Mouse (Mus musculus): ENCODE measurements around the gene Snx29. TPM values are rescaled to one million over a fixed set of nuclear protein-coding genes. Genes with fewer than 3 reads are reported as not detected.

The Snx29 gene
- total and polyA plus RNA-seq, 2 experiments: 2.0 to 10.3 TPM

DNA sequence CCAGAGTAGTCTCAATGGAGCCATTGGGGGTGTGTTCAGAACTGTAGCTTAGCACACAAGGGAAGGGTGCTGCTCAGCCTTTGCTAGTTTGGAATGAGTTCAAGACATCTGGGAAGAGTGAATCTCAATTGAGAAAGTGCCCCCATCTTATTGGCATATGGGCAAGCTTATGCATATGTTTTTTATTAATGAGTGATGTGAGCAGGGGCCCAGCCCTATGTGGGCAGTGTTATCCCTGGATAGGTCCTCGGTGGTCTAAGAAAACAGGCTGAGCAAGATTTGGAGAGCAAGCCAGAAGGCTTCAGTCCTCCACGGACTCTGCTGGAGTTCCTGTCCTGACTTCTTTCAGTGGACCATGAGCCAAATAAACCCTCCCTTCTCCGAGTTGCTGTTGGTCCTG lies 56.6 kb downstream of the Snx29 start:
- Histone ChIP-seq H3K79me2 (ENCODE audit: control insufficient read depth, insufficient read depth, low read length) (no peaks in the 10 kb centered on the region), H3K4me1 (ENCODE audit: control insufficient read depth, insufficient read depth, low read length) (no peaks in the 10 kb centered on the region), H3K27ac (replicated peaks; ENCODE audit: insufficient read depth, low read depth, low read length) (no peak overlapping the region), H3K36me3 (ENCODE audit: control insufficient read depth, insufficient read depth, low read length) (no peaks in the 10 kb centered on the region; the same call in 1 of the 2 replicates), H3K27me3 (ENCODE audit: control insufficient read depth, insufficient read depth, low read length) (no peaks in the 10 kb centered on the region), H3K9ac (ENCODE audit: low read depth, low read length) (no peak overlapping the region), H3K4me3 (ENCODE audit: insufficient read depth, low read depth, low read length) (no peak overlapping the region)
- WGBS: 92% methylated on average over 3 of the region's 3 CpGs
- DNase-seq (ENCODE audit: extremely low read depth, low read depth, low spot score): no peak
- TF ChIP-seq CTCF (IDR thresholded peaks at IDR 0.05; ENCODE audit: low read depth, low read length) (no peak), POLR2A (IDR thresholded peaks at IDR 0.05; ENCODE audit: extremely low read depth, insufficient read depth, low read length) (no peak)

DNA sequence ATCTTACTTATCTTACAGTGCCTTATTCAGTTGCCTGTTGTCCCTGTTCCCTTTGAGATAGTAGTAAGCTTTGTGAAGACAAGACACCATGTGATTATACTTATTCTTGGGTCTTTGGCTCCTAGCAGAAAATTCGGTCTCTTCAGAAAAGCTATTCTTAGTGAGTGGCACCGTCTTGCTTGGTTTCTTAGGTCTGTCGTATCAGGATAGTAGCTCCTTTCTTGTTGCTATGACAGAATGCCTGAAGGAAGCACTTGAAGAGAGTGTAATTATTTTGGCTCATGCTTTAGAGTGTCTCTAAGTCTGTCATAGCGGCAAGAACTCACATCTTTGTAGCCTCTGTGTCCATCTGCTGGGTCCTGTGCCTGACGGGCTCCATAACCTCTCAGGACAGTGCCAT lies 57.3 kb downstream of the Snx29 start:
- Histone ChIP-seq H3K79me2 (ENCODE audit: control insufficient read depth, insufficient read depth, low read length) (no peaks in the 10 kb centered on the region), H3K27me3 (ENCODE audit: control insufficient read depth, insufficient read depth, low read length) (no peaks in the 10 kb centered on the region), H3K9ac (ENCODE audit: low read depth, low read length) (no peak overlapping the region), H3K4me3 (ENCODE audit: insufficient read depth, low read depth, low read length) (no peak overlapping the region), H3K27ac (replicated peaks; ENCODE audit: insufficient read depth, low read depth, low read length) (no peak overlapping the region), H3K4me1 (ENCODE audit: control insufficient read depth, insufficient read depth, low read length) (no peaks in the 10 kb centered on the region), H3K36me3 (ENCODE audit: control insufficient read depth, insufficient read depth, low read length) (no peaks in the 10 kb centered on the region; the same call in 1 of the 2 replicates)
- TF ChIP-seq POLR2A (IDR thresholded peaks at IDR 0.05; ENCODE audit: extremely low read depth, insufficient read depth, low read length) (no peak), CTCF (IDR thresholded peaks at IDR 0.05; ENCODE audit: low read depth, low read length) (no peak)
- WGBS: 98% methylated on average over 5 of the region's 5 CpGs
- DNase-seq (ENCODE audit: extremely low read depth, low read depth, low spot score): no peak

DNA sequence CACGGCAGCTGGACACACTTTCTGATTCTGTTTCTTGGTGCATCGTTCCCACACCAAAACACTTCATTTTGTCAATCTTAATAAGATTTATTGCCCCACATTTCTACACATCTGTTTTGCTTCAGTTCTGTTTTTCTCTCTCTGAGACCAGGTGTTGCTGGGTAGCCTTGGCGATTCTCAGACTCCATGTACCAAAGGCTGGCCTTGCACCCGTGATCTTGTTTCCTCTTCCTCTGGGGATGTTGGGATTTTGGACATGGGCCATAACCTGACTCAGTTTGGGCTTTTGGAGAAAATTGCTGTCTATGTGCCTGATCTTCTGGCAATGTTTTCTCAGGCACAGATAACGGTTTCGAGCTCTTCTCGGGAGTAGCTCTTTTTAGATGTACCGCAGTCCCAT lies 58.2 kb downstream of the Snx29 start:
- no peaks in the 10 kb centered on the region for H3K79me2 ChIP-seq (ENCODE audit: control insufficient read depth, insufficient read depth, low read length)
- DNase-seq (ENCODE audit: extremely low read depth, low read depth, low spot score): no peak
- no peak overlapping the region for H3K9ac ChIP-seq (ENCODE audit: low read depth, low read length)
- no peaks in the 10 kb centered on the region for H3K27me3 ChIP-seq (ENCODE audit: control insufficient read depth, insufficient read depth, low read length)
- TF ChIP-seq CTCF (IDR thresholded peaks at IDR 0.05; ENCODE audit: low read depth, low read length): no peak
- TF ChIP-seq POLR2A (IDR thresholded peaks at IDR 0.05; ENCODE audit: extremely low read depth, insufficient read depth, low read length): no peak
- H3K4me3 ChIP-seq (ENCODE audit: insufficient read depth, low read depth, low read length): no peak overlapping the region
- WGBS: 89% methylated on average over 8 of the region's 8 CpGs
- H3K4me1 ChIP-seq (ENCODE audit: control insufficient read depth, insufficient read depth, low read length): no peaks in the 10 kb centered on the region
- no peaks in the 10 kb centered on the region; the same call in 1 of the 2 replicates for H3K36me3 ChIP-seq (ENCODE audit: control insufficient read depth, insufficient read depth, low read length)
- H3K27ac ChIP-seq (replicated peaks; ENCODE audit: insufficient read depth, low read depth, low read length): no peak overlapping the region

DNA sequence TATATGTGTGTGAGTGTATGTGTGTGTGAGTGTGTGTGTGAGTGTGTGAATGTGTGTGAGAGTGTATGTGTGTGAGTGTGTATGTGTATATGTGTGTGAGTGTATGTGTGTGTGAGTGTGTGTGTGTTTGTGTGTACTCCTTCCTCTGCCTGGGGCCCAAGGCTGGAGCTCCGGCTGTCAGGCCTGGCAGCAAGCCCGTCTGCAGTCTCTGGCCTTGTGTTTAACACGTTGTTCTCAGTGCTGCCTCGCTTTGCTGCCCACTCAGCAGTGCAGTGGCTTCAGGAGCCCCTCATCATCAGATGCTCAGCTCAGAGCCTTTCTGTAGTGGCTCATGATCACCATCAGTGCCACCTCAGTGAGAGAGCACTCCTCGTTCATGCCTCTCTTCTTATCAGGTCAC lies 61.7 kb downstream of the Snx29 start:
- H3K36me3 ChIP-seq (ENCODE audit: control insufficient read depth, insufficient read depth, low read length): no peaks in the 10 kb centered on the region

DNA sequence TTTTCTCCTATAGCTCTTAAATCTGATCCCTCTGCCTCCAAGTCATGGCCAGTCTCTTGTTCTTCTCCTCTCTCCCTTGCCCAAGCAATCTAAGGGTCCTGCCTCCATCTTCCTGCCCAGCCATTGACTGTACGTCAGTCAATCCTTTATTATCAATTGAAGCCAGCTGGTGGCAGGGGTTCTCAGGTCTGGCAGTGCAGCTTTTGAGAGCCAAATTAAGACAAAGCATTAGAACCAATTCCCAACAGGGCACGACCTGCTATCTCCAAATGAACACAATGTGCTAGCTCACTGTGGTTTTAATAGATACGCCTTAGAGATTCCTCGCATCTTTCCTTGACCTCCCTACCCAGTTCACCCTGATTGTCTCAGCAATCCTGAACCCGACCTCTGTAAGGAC lies 62.4 kb downstream of the Snx29 start:
- DNase-seq (ENCODE audit: extremely low read depth, low read depth, low spot score): no peak
- H3K27ac ChIP-seq (replicated peaks; ENCODE audit: insufficient read depth, low read depth, low read length): no peak overlapping the region

More for the DNA sequence above, 61.7 kb downstream of the Snx29 start:
- Histone ChIP-seq H3K4me3 (ENCODE audit: insufficient read depth, low read depth, low read length) (no peak overlapping the region), H3K79me2 (ENCODE audit: control insufficient read depth, insufficient read depth, low read length) (peaks cover 4% of the 10 kb centered on the region; the same call in 1 of the 2 replicates), H3K4me1 (ENCODE audit: control insufficient read depth, insufficient read depth, low read length) (peaks cover 12% of the 10 kb centered on the region), H3K27me3 (ENCODE audit: control insufficient read depth, insufficient read depth, low read length) (no peaks in the 10 kb centered on the region), H3K27ac (replicated peaks; ENCODE audit: insufficient read depth, low read depth, low read length) (no peak overlapping the region), H3K9ac (ENCODE audit: low read depth, low read length) (no peak overlapping the region)
- no peak for DNase-seq (ENCODE audit: extremely low read depth, low read depth, low spot score)
- 74% methylated on average over 5 of the region's 5 CpGs for WGBS
- TF ChIP-seq POLR2A (IDR thresholded peaks at IDR 0.05; ENCODE audit: extremely low read depth, insufficient read depth, low read length): no peak
- no peak for TF ChIP-seq CTCF (IDR thresholded peaks at IDR 0.05; ENCODE audit: low read depth, low read length)

DNA sequence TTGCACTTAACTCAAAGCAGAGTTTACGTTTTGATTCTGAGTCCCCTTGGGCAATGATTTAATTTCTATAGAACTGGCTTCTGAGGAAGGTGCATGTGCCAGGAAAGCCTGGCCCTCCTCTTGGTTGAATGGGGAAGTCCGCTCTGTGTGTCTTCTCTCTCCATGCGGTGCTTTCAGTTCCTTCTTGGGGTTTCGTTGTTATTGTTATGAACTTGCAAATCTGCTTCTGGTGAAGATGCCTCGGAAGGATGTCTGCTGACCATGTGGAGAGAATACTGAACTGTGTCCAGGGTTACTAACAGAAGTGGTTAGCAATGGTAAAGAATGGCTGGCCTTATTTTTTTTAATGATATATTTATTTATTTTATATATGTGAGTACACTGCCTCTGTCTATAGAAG lies 63.1 kb downstream of the Snx29 start:
- Histone ChIP-seq H3K9ac (ENCODE audit: low read depth, low read length) (no peak overlapping the region), H3K27ac (replicated peaks; ENCODE audit: insufficient read depth, low read depth, low read length) (no peak overlapping the region), H3K36me3 (ENCODE audit: control insufficient read depth, insufficient read depth, low read length) (no peaks in the 10 kb centered on the region), H3K79me2 (ENCODE audit: control insufficient read depth, insufficient read depth, low read length) (peaks cover 8% of the 10 kb centered on the region; the same call in 1 of the 2 replicates), H3K4me3 (ENCODE audit: insufficient read depth, low read depth, low read length) (no peak overlapping the region), H3K4me1 (ENCODE audit: control insufficient read depth, insufficient read depth, low read length) (peaks cover 12% of the 10 kb centered on the region), H3K27me3 (ENCODE audit: control insufficient read depth, insufficient read depth, low read length) (no peaks in the 10 kb centered on the region)
- peak; percentile 40 for DNase-seq (ENCODE audit: extremely low read depth, low read depth, low spot score)
- TF ChIP-seq POLR2A (IDR thresholded peaks at IDR 0.05; ENCODE audit: extremely low read depth, insufficient read depth, low read length) (no peak), CTCF (IDR thresholded peaks at IDR 0.05; ENCODE audit: low read depth, low read length) (no peak)
- WGBS: 88% methylated on average over 5 of the region's 5 CpGs

More for the DNA sequence above, 62.4 kb downstream of the Snx29 start:
- Histone ChIP-seq H3K4me1 (ENCODE audit: control insufficient read depth, insufficient read depth, low read length) (peaks cover 12% of the 10 kb centered on the region), H3K79me2 (ENCODE audit: control insufficient read depth, insufficient read depth, low read length) (peaks cover 4% of the 10 kb centered on the region; the same call in 1 of the 2 replicates), H3K27me3 (ENCODE audit: control insufficient read depth, insufficient read depth, low read length) (no peaks in the 10 kb centered on the region), H3K4me3 (ENCODE audit: insufficient read depth, low read depth, low read length) (no peak overlapping the region), H3K9ac (ENCODE audit: low read depth, low read length) (no peak overlapping the region), H3K36me3 (ENCODE audit: control insufficient read depth, insufficient read depth, low read length) (no peaks in the 10 kb centered on the region)
- 87% methylated on average over 5 of the region's 5 CpGs for WGBS
- TF ChIP-seq CTCF (IDR thresholded peaks at IDR 0.05; ENCODE audit: low read depth, low read length): no peak
- no peak for TF ChIP-seq POLR2A (IDR thresholded peaks at IDR 0.05; ENCODE audit: extremely low read depth, insufficient read depth, low read length)
